Mouse (Mus musculus): ENCODE data around the gene H2afx.

- TF ChIP-seq FOSL1 (IDR thresholded peaks at IDR 0.05; ENCODE audit: insufficient read depth, low read length, poor library complexity, severe bottlenecking) (no peak), MYOG (IDR thresholded peaks at IDR 0.05; ENCODE audit: control insufficient read depth, extremely low read depth, insufficient read length) (no peak), CTCF (IDR thresholded peaks at IDR 0.05; ENCODE audit: control insufficient read depth, insufficient read depth, insufficient read length) (no peak), MAX (IDR thresholded peaks at IDR 0.05) (no peak), CEBPB (IDR thresholded peaks at IDR 0.05; ENCODE audit: low read depth) (no peak), USF1 (IDR thresholded peaks at IDR 0.05; ENCODE audit: low read depth) (no peak), MYOD1 (IDR thresholded peaks at IDR 0.05; ENCODE audit: control insufficient read depth, insufficient read length, low read depth) (no peak)
Measured at GRCm38 (mm10) chr9:44376141-44376540, 41.6 kb downstream of the H2afx start.

Data from C2C12 (cell line).